Mouse (Mus musculus): ENCODE results near the gene Dgkd. TPM values are rescaled to one million over a fixed set of nuclear protein-coding genes. Genes with fewer than 3 reads are reported as not detected.
A peak's percentile ranks its signal among the peaks of the same experiment; 100 is the strongest.

Gene Dgkd
- total and polyA plus RNA-seq, 3 experiments: 29.5 to 135 (median 39.5) TPM

- Histone ChIP-seq H3K4me3 (ENCODE audit: control insufficient read depth in 1 of 2, insufficient read depth in 1 of 2, low read depth in 2 of 2, low read length in 2 of 2) (no peak overlapping the region), H3K9ac (ENCODE audit: control insufficient read depth, low read depth, low read length, poor library complexity, severe bottlenecking) (no peak overlapping the region), H3K27ac (ENCODE audit: control insufficient read depth, low read depth, low read length) (no peak overlapping the region), H3K79me2 (ENCODE audit: control insufficient read depth, insufficient read depth, low read length, poor library complexity) (no peaks in the 10 kb centered on the region), H3K36me3 (ENCODE audit: control insufficient read depth in 1 of 2, insufficient read depth in 2 of 2, low read length in 2 of 2) (peaks cover 0 to 16% of the 10 kb centered on the region in 2 experiments; a peak in 2 of 4 replicates), H3K9me3 (replicated peaks; ENCODE audit: insufficient read depth, low read length) (no peaks in the 10 kb centered on the region), H3K4me1 (ENCODE audit: control insufficient read depth in 1 of 2, insufficient read depth in 2 of 2, low read length in 2 of 2) (no peaks in the 10 kb centered on the region), H3K27me3 (ENCODE audit: control insufficient read depth in 1 of 2, insufficient read depth in 2 of 2, low read length in 2 of 2) (no peaks in the 10 kb centered on the region)
- DNase-seq (ENCODE audit: low read depth, low spot score): no peak
- TF ChIP-seq ZMIZ1 (IDR thresholded peaks at IDR 0.05; ENCODE audit: low read depth, low read length): no peak
- no peak for TF ChIP-seq SMC3 (IDR thresholded peaks at IDR 0.05; ENCODE audit: low read depth, low read length)
- TF ChIP-seq ZKSCAN1 (IDR thresholded peaks at IDR 0.05; ENCODE audit: low read depth, low read length): no peak
- no peak for TF ChIP-seq GABPA (IDR thresholded peaks at IDR 0.05; ENCODE audit: low read depth, low read length)
- no peak for TF ChIP-seq MYC (IDR thresholded peaks at IDR 0.05; ENCODE audit: low read depth, low read length)
- no peak for TF ChIP-seq UBTF (IDR thresholded peaks at IDR 0.05; ENCODE audit: borderline replicate concordance, insufficient read depth, low read depth, low read length)
- TF ChIP-seq ELF1 (IDR thresholded peaks at IDR 0.05; ENCODE audit: low read depth, low read length): no peak
- TF ChIP-seq POLR2A (IDR thresholded peaks at IDR 0.05; ENCODE audit: control insufficient read depth in 1 of 2, insufficient read depth in 1 of 2, low read depth in 1 of 2, low read length in 2 of 2, poor library complexity in 1 of 2): no peak
- no peak for TF ChIP-seq MAZ (IDR thresholded peaks at IDR 0.05; ENCODE audit: low read depth, low read length)
- no peak for TF ChIP-seq MAFK (IDR thresholded peaks at IDR 0.05; ENCODE audit: borderline replicate concordance, low read depth, low read length)
Observed at GRCm38 (mm10) chr1:87941765-87942164, 88.7 kb downstream of the Dgkd start.

DNA sequence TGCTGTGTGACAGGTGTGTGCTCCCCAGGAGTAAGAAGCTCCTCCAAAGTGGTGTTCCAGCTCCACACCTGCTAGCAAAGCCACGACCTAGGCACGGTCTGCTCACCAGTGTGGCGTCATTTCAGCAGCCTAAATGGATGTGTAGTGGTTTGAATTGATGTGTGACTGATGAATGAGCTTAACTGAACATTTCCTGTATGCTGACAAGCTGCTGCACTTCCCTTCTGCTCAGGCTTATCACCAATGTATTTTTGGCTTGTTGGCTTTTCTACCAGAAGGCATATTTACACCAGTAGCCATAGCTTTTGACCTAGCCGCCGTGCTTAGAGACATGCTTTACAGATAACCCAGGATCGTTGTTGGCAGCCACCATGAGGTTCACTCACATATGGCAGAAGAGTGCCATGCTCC, 94.6 kb downstream of the Dgkd start:
- TF ChIP-seq MXI1 (IDR thresholded peaks at IDR 0.05; ENCODE audit: low read depth, low read length) (0 out of 2 replicates have a peak, but pooled peaks have one; percentile 26), MEF2A (IDR thresholded peaks at IDR 0.05; ENCODE audit: extremely low read depth, insufficient replicate concordance, low read depth, low read length, poor library complexity, severe bottlenecking) (peak; percentile 85; the same call in 1 of the 2 replicates), UBTF (IDR thresholded peaks at IDR 0.05; ENCODE audit: borderline replicate concordance, insufficient read depth, low read depth, low read length) (no peak), GATA1 (IDR thresholded peaks at IDR 0.05; ENCODE audit: low read depth, low read length) (peak; percentile 39; the same call in 1 of the 2 replicates), ETS1 (IDR thresholded peaks at IDR 0.05; ENCODE audit: low read depth, low read length) (0 out of 2 replicates have a peak, but pooled peaks have one; percentile 25), EP300 (IDR thresholded peaks at IDR 0.05; ENCODE audit: low read depth in 1 of 2, low read length in 2 of 2) (0 out of 4 replicates have a peak, but pooled peaks of 1 of the 2 experiments have one; percentile 24)
- peak overlapping the region; percentile 13; the same call in 1 of the 2 replicates for H3K27ac ChIP-seq (ENCODE audit: control insufficient read depth, low read depth, low read length)
- H3K4me3 ChIP-seq (ENCODE audit: control insufficient read depth in 1 of 2, insufficient read depth in 1 of 2, low read depth in 2 of 2, low read length in 2 of 2): no peak overlapping the region
- no peaks in the 10 kb centered on the region for H3K79me2 ChIP-seq (ENCODE audit: control insufficient read depth, insufficient read depth, low read length, poor library complexity)
- no peaks in the 10 kb centered on the region for H3K27me3 ChIP-seq (ENCODE audit: control insufficient read depth in 1 of 2, insufficient read depth in 2 of 2, low read length in 2 of 2)
- H3K9me3 ChIP-seq (replicated peaks; ENCODE audit: insufficient read depth, low read length): no peaks in the 10 kb centered on the region
- peaks cover 5 to 9% of the 10 kb centered on the region in 2 experiments for H3K36me3 ChIP-seq (ENCODE audit: control insufficient read depth in 1 of 2, insufficient read depth in 2 of 2, low read length in 2 of 2)
- peaks cover 5 to 10% of the 10 kb centered on the region in 2 experiments; a peak in 3 of 4 replicates for H3K4me1 ChIP-seq (ENCODE audit: control insufficient read depth in 1 of 2, insufficient read depth in 2 of 2, low read length in 2 of 2)
- DNase-seq (ENCODE audit: low read depth, low spot score): peak; percentile 49
- no peak overlapping the region for H3K9ac ChIP-seq (ENCODE audit: control insufficient read depth, low read depth, low read length, poor library complexity, severe bottlenecking)

All from MEL (cell line).